Mouse (Mus musculus): ENCODE data around the gene Crmp1. TPM values are rescaled to one million over a fixed set of nuclear protein-coding genes. Genes with fewer than 3 reads are reported as not detected.

Crmp1 gene
- polyA plus RNA-seq, 1 experiment from 2014 or later, result 12.5 TPM

Other genes starting within 250 kb of the Crmp1 start
- gene Gm1043, start 156.6 kb upstream of the Crmp1 start, polyA plus RNA-seq (2015; fragmentation: Nextera tagmentation; extraction: Ambion mirVana), result not detected in 2 replicates
- gene Evc, start 95.0 kb downstream of the Crmp1 start, polyA plus RNA-seq (2015; fragmentation: Nextera tagmentation; extraction: Ambion mirVana), result 17.7 and 19.8 TPM in 2 replicates
- gene Evc2, start 96.6 kb downstream of the Crmp1 start, polyA plus RNA-seq (2015; fragmentation: Nextera tagmentation; extraction: Ambion mirVana), result 17.0 and 17.2 TPM in 2 replicates

All from lung, embryonic 15.5 days (tissue).